Mouse (Mus musculus) lung, postnatal 4 days (tissue): ENCODE measurements around the gene Samd4b.
A peak's percentile ranks its signal among the peaks of the same experiment; 100 is the strongest.
"Not testable (repeated sequence)": the region's sequence is repeated elsewhere in the genome, so short reads cannot be mapped to it uniquely, and the experiment has no call there.

Experiments
- DNase-seq, 2 experiments: peaks; one replicate each; pipeline ENCODE4 v3.0.0; 2021

Samd4b gene

GRCm38 (mm10) chr7:28392429-28393271, 205.3 kb downstream of the Samd4b start, which contains the start of the genes Med29 and Paf1:
Gene Med29, minus strand, starts transcription at chr7:28392708.
Gene Paf1, plus strand, starts transcription at chr7:28392951.
- DNase-seq = peak; percentile 96 to 98

- no peak for DNase-seq
These were observed 207.6 kb downstream of the Samd4b start for GRCm38 (mm10) chr7:28390331-28390730.

- not testable (repeated sequence) for DNase-seq
These were observed 210.6 kb downstream of the Samd4b start for GRCm38 (mm10) chr7:28387384-28387783.

DNA sequence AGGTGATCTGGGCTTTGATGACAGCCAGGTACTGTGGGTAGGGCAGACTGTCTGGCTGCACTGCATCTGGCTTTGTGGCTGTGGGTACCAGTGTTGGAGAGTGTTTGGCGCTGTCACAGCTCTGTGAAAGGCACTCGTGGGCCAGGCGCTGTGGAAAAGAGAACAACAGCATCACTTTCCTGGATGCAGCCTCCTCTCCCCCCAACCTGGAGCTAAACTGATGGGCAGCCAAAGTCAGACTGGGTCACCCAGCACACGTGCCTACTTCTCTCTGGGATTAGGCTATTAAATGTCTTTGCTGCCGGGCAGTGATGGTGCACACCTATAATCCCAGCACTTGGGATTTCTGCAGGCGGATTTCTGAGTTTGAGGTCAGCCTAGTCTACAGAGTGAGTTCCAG, 211.1 kb downstream of the Samd4b start:
- DNase-seq = not testable (repeated sequence)

- DNase-seq = peak; percentile 88 to 92
These were observed 211.5 kb downstream of the Samd4b start for GRCm38 (mm10) chr7:28386462-28386861.

DNA sequence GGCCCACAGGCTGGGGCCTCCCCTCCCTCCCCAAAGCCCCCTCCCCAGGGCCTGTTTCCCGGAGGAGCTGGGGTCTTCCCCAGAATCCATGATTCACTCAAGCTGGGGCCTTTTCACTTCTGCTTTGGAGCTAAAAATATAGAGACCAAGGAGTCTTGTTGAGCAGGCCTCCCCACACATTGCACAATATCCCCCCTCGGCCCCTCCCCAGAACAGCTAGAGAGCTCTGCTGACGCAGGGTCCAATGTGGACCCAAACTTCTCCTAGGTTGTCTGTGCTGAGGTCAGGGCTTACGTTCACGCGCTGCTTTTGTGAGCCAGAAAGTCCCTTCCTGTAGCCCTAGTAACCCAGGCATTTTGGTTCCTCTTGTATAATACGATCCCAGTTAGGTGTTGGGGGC, 211.9 kb downstream of the Samd4b start:
- peak; percentile 77 to 81 for DNase-seq

GRCm38 (mm10) chr7:28385196-28385595, 212.7 kb downstream of the Samd4b start:
- peak in 1 of 2 experiments; percentile 14 for DNase-seq

DNA sequence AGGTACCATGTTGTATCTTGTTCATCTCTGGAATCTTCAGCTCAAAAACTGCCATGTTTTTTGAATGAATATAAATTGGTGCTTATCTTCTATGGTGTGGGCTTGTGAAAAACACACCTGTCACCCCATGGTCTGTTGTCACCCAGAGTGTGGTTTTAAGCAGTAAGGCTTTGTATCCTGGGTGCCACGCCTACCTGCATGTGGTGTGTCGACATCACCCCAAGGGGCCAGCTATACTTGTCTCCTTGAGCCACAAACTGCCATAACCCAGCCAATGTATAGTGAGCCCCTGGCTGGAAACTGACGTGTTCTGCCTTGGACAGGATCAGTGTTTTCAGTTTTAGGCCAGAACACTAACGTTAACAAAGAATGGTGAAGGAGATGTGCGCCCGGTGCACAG, 213.8 kb downstream of the Samd4b start:
- peak in 1 of 2 experiments; percentile 18 for DNase-seq

DNA sequence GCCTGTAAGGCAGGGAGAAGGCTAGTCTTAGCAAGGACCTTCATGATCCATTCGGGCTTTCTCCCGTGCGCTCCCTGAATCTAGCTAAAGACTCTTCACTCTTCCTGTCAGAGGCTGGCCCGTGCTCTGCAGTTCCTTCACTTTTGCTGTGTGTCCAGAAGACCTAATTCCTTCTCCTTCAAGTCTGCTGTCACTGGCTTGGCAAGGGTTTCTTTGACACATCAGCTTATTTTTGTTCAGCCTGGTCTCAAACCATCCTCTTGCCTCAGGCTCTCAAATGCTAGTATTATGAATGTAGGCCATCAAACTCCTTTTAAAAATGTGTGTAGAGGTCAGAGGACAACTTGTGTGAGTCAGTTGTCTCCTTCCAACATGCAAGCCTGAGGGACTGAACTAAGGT, 214.3 kb downstream of the Samd4b start:
- no peak for DNase-seq

- peak; percentile 71 to 78 for DNase-seq
These were observed 215.0 kb downstream of the Samd4b start for GRCm38 (mm10) chr7:28382981-28383396.

DNA sequence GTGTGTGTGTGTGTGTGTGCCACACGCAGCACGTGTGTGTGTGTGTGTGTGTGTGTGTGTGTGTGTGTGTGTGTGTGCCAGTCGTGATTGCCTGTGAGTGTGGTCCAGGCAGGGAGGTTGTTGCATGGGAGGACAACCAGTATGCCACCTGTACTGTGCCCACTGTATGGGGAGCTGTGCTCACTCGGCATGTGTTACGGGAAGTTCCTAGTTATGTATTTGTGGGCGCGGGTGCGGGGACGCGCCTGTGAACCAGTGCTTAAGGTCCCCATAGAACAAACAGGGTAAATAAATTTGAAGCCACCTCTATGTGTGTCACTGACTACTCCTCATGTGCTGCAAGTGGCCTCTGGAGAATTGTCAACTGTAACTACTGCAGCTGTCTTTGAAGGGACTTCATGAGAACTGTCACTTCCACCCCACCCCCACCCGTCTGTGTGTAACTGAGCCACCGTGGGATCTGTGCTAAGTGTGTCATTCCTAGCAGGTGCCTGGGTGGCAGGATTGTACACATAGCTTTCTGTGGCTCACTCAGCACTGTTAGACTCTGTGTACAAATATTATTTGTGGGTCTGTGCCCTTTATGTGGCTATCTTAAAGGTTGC, 215.5 kb downstream of the Samd4b start:
- no peak for DNase-seq

GRCm38 (mm10) chr7:28381938-28382337, 216.0 kb downstream of the Samd4b start:
- peak; percentile 92 to 94 for DNase-seq

DNA sequence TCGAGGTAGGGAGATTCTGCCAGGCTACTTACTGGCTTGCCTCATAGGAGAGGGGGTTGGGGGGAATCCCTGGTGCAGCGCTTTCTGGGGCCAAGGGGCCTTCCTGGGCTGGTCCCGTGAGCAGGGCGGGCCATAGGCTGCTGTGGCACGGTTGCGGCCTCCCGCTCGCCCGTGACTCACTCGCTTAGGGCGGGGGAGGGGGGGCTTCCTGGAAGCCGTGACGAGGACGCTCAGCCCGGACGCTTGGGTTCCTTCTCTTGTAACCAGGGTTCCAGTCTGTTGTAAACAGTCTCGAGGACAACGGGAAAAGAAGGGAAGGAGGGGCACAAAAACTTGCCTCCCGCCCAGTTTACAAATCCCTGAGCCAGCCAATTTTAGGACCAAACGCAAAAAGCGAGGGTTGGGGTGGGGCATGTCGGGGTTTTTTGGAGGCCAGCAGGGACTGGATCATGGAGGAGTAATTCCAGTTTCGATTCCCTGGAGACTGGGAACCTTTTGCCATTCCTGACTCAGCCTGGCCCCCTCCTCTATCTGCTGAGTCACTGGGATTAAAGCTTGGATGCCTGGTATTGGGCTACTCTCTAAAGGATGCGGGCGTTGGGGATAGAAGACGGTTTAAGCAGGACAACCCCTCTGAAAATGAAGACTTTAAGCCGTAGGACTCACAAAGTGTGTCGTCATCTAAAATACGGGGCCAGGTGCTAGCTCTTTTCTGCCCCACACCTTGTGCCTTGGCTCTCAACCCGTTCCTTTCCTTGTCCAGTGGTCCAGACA, 216.7 kb downstream of the Samd4b start:
- peak; percentile 90 to 94 for DNase-seq

- peak in 1 of 2 experiments; percentile 7 for DNase-seq
These were observed 217.5 kb downstream of the Samd4b start, which contains the start of gene Zfp36 for GRCm38 (mm10) chr7:28380237-28381016. Gene Zfp36, minus strand, starts transcription at chr7:28380253.

GRCm38 (mm10) chr7:28378769-28379651, 218.9 kb downstream of the Samd4b start:
- DNase-seq = peak; percentile 97

DNA sequence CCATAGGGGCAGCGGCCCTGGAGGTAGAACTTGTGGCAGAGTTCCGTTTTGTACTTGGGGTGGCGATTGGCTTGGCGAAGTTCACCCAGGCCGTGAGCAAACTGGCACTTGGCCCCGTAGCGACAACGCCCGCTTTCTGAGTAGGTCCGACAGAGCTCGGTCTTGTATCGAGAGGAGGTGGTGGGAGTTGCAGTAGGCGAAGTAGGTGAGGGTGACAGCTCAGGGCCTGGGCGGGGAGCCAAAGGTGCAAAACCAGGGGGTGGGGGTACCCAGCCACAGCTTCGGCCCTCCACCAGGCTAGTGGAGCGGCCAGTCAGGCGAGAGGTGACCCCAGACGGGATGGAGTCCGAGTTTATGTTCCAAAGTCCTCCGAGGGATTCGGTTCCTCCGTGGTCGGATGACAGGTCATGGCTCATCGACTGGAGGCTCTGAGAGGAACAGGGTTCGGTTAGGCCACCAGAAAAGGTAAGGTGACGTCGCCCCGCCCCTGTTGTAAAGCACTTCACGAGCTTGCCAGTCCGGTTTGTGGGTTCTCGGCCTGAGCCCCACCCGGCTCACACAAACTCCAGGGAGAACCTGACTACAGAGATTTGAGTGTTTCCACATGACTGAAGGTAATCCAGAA, 219.8 kb downstream of the Samd4b start:
- DNase-seq = peak; percentile 84 to 88

DNA sequence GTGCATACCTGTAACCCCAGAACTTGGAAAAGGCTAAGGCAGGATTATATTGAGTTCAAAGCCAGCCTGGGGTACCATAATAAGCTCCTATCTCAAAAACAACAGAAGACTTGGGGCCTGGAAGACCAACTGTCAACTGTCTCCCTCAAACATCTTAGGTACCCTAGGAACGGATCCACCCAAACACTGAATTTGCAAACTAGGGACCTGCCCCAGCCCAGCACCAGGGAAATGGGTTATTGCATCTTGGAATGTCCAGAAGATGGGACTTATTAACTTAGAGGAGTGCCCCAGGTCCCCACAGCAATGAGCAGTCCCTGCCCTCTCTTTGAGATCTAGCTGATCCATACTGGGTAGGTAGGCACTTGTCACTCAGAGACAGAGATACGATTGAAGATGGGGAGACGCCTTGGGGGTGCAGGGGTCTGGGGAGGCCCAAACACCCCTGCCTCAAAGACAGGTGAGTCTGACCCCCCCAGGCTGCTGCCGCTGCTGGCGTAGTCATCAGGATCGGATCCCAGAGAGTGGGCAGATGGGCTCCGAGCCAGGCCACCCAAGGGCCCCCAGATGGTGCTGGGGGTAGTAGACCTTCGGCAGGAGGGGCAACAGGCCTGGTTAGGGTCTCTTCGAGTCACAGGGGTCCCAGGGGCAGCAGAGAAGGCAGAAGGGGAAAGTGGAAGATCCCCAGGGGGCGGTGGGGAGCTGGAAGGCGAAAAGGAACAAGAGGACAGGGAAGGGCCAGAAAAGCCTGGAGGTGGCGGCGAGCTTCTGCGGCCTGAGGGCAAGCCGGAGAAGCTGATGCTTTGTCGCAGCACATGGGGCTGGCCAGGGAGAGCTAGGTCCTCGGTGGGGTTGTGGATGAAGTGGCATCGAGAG, 220.5 kb downstream of the Samd4b start:
- DNase-seq = peak; percentile 31 to 42

- peak; percentile 86 to 92 for DNase-seq
These were observed 221.8 kb downstream of the Samd4b start for GRCm38 (mm10) chr7:28376011-28376771.
